Mouse (Mus musculus) neural tube, embryonic 13.5 days (tissue): ENCODE measurements around the gene Pik3c2b. TPM values are rescaled to one million over a fixed set of nuclear protein-coding genes. Genes with fewer than 3 reads are reported as not detected.

ENCODE experiments used
- ATAC-seq: fragments of 200-750 bp; cut with Nextera tagmentation; 2 replicates; pipeline ENCODE4 v1.8.0; 2017; ENCODE audit warnings: low read depth, mild to moderate bottlenecking, moderate TSS enrichment, moderate library complexity
- H3K27ac ChIP-seq: fragments of 300-500 bp; sonication (generic); replicated peaks from 2 replicates; pipeline ENCODE4 v1.5.1; 2015; ENCODE audit warnings: moderate library complexity, mild to moderate bottlenecking, inconsistent platforms
- H3K27me3 ChIP-seq: fragments of 300-500 bp; sonication (generic); 2 replicates; pipeline ENCODE4 v1.6.1; 2015; ENCODE audit warnings: mild to moderate bottlenecking, inconsistent platforms
- H3K36me3 ChIP-seq: fragments of 300-500 bp; sonication (generic); 2 replicates; pipeline ENCODE4 v1.6.1; 2015; ENCODE audit warnings: mild to moderate bottlenecking, inconsistent platforms
- H3K4me1 ChIP-seq: fragments of 300-500 bp; sonication (generic); replicated peaks from 2 replicates; pipeline ENCODE4 v1.6.1; 2015; ENCODE audit warnings: inconsistent platforms
- H3K4me2 ChIP-seq: fragments of 300-500 bp; sonication (generic); 2 replicates; pipeline ENCODE4 v1.6.1; 2015; ENCODE audit warnings: inconsistent platforms, mild to moderate bottlenecking, moderate library complexity
- H3K4me3 ChIP-seq: fragments of 300-500 bp; sonication (generic); 2 replicates; pipeline ENCODE4 v1.5.1; 2015; ENCODE audit warnings: mild to moderate bottlenecking, inconsistent platforms
- H3K9ac ChIP-seq: fragments of 300-500 bp; sonication (generic); 2 replicates; pipeline ENCODE4 v1.6.1; 2015; ENCODE audit warnings: moderate library complexity, mild to moderate bottlenecking, inconsistent platforms
- H3K9me3 ChIP-seq: fragments of 300-500 bp; sonication (generic); 2 replicates; pipeline ENCODE4 v1.6.1; 2016; ENCODE audit warnings: inconsistent platforms
- WGBS: fragments of 180-500 bp; shearing (Covaris S2); methylation state at CpG from one replicate; pipeline ENCODE4 v1.1.7; 2015; 5-methylcytosine and 5-hydroxymethylcytosine counted together
- polyA plus RNA-seq: library from polyadenylated mRNA; unstranded; fragments of >200 nt; fragmentation: Nextera tagmentation; extraction: Ambion mirVana; gene quantifications from 2 replicates; pipeline ENCODE4 v1.2.1, GENCODE M21; 2015

The Pik3c2b gene
- polyA plus RNA-seq, 1 experiment from 2014 or later, result 14.0 TPM

GRCm38 (mm10) chr1:133155270-133155669 is 109.8 kb downstream of the Pik3c2b start:
- Histone ChIP-seq H3K4me2 (no peak overlapping the region), H3K4me1 (peaks cover 11% of the 10 kb centered on the region; the same call in 1 of the 2 replicates), H3K27me3 (peaks cover 8% of the 10 kb centered on the region), H3K36me3 (no peaks in the 10 kb centered on the region), H3K27ac (no peak overlapping the region), H3K4me3 (no peak overlapping the region), H3K9me3 (no peaks in the 10 kb centered on the region), H3K9ac (no peak overlapping the region)
- ATAC-seq, result no peak
- WGBS, result 84% methylated on average over 6 of the region's 6 CpGs

Other genes starting within 250 kb of the Pik3c2b start
- gene Lrrn2, start 165.4 kb upstream of the Pik3c2b start, polyA plus RNA-seq, result 26.0 and 26.8 TPM in 2 replicates
- 30.0 and 33.6 TPM in 2 replicates for gene Mdm4, start 15.1 kb upstream of the Pik3c2b start, polyA plus RNA-seq
- 27.8 and 30.8 TPM in 2 replicates for gene Ppp1r15b, start 85.5 kb downstream of the Pik3c2b start, polyA plus RNA-seq
- 25.8 and 27.4 TPM in 2 replicates for gene Plekha6, start 118.5 kb downstream of the Pik3c2b start, polyA plus RNA-seq